Mouse (Mus musculus) testis, adult 2 months (tissue): ENCODE results near the gene Odf3.

Experiments used
- CTCF ChIP-seq: fragments of 200-500 bp; IDR thresholded peaks from 2 replicates; pipeline ENCODE4 v1.5.1; 2012; ENCODE audit warnings: low read depth, mild to moderate bottlenecking, inconsistent platforms, low read length, moderate library complexity; ENCODE audit not compliant: control insufficient read depth, insufficient read depth, insufficient replicate concordance
- POLR2A ChIP-seq: fragments of 200-500 bp; IDR thresholded peaks from 2 replicates; pipeline ENCODE4 v1.6.1; 2012; ENCODE audit warnings: low read depth, mild to moderate bottlenecking, inconsistent platforms, low read length, moderate library complexity; ENCODE audit not compliant: control insufficient read depth

DNA sequence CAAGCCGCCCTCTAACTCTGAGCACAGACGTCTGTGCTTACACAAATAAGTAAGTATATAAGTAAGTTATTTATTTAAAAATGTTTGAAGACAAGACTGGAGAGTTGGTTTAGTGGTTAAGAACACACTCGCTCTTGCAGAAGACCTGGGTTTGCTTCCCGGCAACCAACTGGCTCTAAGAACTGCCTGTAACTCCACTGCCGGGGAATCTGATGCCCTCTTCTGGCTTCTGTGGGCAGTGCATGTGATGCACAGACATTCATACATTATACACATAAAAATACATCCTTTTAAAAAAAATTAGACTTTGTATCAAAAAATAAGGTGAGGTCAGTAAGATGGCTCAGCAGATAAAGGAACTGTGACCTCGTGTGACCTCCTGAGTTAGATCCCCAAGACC, 37.1 kb upstream of the Odf3 start:
- TF ChIP-seq POLR2A (no peak), CTCF (0 out of 2 replicates have a peak, but pooled peaks have one; percentile 4)
